Mouse (Mus musculus) olfactory bulb, adult 2 months (tissue): ENCODE measurements around the gene Tmem91. TPM values are rescaled to one million over a fixed set of nuclear protein-coding genes. Genes with fewer than 3 reads are reported as not detected.
A peak's percentile ranks its signal among the peaks of the same experiment; 100 is the strongest.

Experiments used
- H3K27ac ChIP-seq: fragments of 200-500 bp; 2 replicates; pipeline ENCODE4 v1.5.1; 2012; ENCODE audit warnings: low read depth, low read length; ENCODE audit not compliant: insufficient read depth
- H3K4me1 ChIP-seq: fragments of 200-500 bp; 2 replicates; pipeline ENCODE4 v1.6.1; 2012; ENCODE audit warnings: low read length; ENCODE audit not compliant: control insufficient read depth, insufficient read depth
- H3K4me3 ChIP-seq: fragments of 200-500 bp; 2 replicates; pipeline ENCODE4 v1.5.1; 2012; ENCODE audit warnings: mild to moderate bottlenecking, low read depth, low read length, moderate library complexity; ENCODE audit not compliant: insufficient read depth
- CTCF ChIP-seq: fragments of 200-500 bp; IDR thresholded peaks from 2 replicates; pipeline ENCODE4 v1.5.1; 2012; ENCODE audit warnings: low read depth, mild to moderate bottlenecking, low read length, moderate library complexity; ENCODE audit not compliant: insufficient read depth
- POLR2A ChIP-seq: fragments of 200-500 bp; IDR thresholded peaks from 2 replicates; pipeline ENCODE4 v1.6.1; 2012; ENCODE audit warnings: mild to moderate bottlenecking, low read depth, low read length, moderate library complexity; ENCODE audit not compliant: insufficient read depth
- WGBS: fragments of 180-500 bp; shearing (Covaris S2); methylation state at CpG from one replicate; pipeline ENCODE4 v1.1.7; 2018; 5-methylcytosine and 5-hydroxymethylcytosine counted together
- polyA plus RNA-seq: library from polyadenylated mRNA; stranded (reverse); fragments of >200 nt; gene quantifications from 2 replicates; pipeline ENCODE4 v1.2.4, GENCODE M21; 2012; ENCODE audit warnings: low replicate concordance; ENCODE audit not compliant: missing spikeins, insufficient read depth, insufficient read length

Tmem91 gene
- polyA plus RNA-seq, 1 experiment = not detected

DNA sequence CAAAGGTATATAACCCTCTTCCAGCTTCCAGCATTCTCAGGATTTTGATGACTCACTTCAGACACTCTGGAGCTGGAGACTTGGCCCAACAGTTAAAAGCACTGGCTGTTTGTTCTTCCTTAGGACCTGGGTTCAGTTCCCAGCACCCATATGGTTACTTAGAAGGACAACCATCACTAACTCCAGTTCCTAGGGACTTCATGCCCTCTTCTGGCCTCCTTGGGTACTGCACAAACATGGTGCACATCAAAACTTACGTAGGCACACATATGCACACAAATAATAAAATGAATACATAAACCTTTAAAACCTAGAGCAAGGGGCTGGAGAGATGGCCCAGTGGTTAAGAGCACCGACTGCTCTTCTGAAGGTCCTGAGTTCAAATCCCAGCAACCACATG is 27.4 kb upstream of the Tmem91 start:
- TF ChIP-seq POLR2A = no peak
- TF ChIP-seq CTCF = no peak
- WGBS = 91% methylated on average over 2 of the region's 2 CpGs
- Histone ChIP-seq H3K27ac (no peak overlapping the region), H3K4me1 (peaks cover 5% of the 10 kb centered on the region; the same call in 1 of the 2 replicates), H3K4me3 (no peak overlapping the region)

DNA sequence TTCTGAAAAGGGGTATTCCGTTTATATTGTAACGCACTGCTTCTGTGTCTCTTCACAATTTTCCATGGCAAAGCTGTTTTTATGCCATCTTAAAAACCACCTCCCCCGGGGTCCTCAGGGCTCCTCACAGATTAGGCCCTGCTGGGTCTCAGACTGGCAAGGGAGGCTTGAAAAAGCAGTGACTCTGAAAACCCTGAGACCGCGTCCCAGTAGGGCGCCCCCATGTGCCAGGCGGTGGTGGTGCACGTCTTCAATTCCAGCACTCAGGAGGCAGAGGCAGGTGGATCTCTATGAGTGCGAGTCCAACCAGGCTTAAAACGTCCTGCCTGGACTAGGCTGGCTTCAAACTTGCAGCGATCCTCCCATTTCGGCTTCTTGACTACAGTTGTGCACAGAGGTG is 25.8 kb upstream of the Tmem91 start:
- Histone ChIP-seq H3K4me3 (no peak overlapping the region), H3K27ac (no peak overlapping the region), H3K4me1 (peaks cover 3% of the 10 kb centered on the region; the same call in 1 of the 2 replicates)
- 76% methylated on average over 12 of the region's 12 CpGs for whole genome bisulfite sequencing
- TF ChIP-seq CTCF = no peak
- TF ChIP-seq POLR2A = no peak

DNA sequence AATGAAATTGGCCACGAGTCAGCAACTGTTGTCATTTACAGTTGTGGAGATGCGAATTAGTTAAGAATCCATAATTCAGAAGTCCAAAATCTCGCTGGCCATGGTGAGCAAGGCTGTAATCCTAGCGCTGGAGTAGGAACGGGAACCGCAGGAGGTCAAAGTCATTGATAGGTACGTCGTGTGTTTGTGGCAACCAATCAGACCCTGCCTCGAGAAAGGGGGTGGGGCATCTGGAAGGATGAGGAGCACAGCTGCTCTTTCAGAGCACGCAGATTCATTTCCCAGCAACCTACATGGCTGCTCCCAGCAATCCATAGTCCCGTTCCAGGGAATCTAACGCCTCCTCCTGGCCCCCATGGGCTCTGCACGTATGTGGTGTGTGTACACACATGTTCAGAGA is 24.9 kb upstream of the Tmem91 start:
- WGBS = 51% methylated on average over 13 of the region's 13 CpGs
- no peak for TF ChIP-seq POLR2A
- TF ChIP-seq CTCF = no peak
- no peak overlapping the region for H3K27ac ChIP-seq
- H3K4me1 ChIP-seq = peaks cover under 1% of the 10 kb centered on the region; the same call in 1 of the 2 replicates
- H3K4me3 ChIP-seq = no peak overlapping the region

DNA sequence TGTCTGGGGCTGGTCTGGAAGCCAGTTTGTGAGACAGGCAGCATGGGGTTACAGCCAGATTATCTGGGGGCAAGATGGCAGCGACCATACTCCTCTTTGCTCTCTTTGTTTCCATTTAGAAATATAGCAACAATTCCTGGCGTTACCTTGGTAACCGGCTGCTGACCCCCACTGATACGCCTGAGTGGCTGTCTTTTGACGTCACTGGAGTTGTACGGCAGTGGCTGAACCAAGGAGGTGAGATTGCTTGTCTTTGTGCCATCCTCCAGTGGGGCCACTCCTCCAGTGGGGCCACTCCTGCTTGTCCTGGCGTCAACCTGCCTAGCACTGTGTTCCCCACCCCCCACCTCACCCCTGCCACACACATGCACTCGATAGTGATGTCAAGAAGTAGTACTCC is 19.1 kb upstream of the Tmem91 start:
- 42% methylated on average over 8 of the region's 8 CpGs for WGBS
- Histone ChIP-seq H3K4me3 (no peak overlapping the region), H3K27ac (no peak overlapping the region), H3K4me1 (peaks cover 10% of the 10 kb centered on the region)
- no peak for TF ChIP-seq CTCF
- TF ChIP-seq POLR2A = no peak

DNA sequence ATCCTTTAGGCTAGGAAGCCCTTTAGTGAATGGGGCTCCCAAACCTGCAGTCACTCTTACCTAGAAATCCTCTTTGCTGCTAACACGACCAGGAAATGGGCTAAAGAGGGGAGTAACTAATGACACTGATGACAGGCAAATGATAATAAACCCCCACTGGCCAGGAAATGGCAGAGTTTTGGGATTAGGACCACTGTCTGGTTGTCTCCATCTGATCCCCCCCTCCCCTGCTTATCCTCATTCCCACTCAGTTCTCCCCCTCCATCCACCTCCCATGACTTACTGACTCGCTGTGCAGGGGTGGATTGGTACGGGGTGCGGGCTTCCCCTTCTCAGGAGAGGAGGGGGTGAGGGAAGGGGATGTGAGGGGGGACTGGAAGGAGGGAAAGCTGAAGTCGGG is 15.1 kb upstream of the Tmem91 start:
- 59% methylated on average over 5 of the region's 5 CpGs for WGBS

DNA sequence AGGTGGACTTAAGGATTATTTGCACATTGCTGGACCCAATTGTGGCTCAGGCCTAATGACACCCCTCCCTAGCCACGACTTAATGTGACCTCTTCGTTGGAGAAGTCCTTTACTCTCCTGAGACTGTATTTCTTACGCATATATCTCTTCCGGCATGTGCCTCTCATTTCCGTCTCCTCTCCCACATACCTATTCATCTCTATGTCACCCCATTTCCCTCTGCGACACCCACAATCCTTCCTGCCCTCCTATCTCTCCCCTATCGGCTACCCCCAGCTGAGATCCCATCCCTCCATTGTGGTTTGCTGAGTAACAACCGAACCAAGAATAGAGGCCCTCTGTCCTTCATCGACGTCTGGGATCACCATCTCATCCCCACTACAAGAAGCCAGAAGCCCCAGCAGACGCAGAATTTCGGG is 14.6 kb upstream of the Tmem91 start:
- WGBS = 19% methylated on average over 12 of the region's 12 CpGs
- Histone ChIP-seq H3K4me3 (peak overlapping the region; percentile 44), H3K27ac (no peak overlapping the region), H3K4me1 (peaks cover 48% of the 10 kb centered on the region)
- TF ChIP-seq POLR2A (no peak), CTCF (no peak)

More for the DNA sequence above, 15.1 kb upstream of the Tmem91 start:
- Histone ChIP-seq H3K4me1 (peaks cover 47% of the 10 kb centered on the region), H3K27ac (no peak overlapping the region), H3K4me3 (no peak overlapping the region)
- TF ChIP-seq POLR2A (no peak), CTCF (no peak)

DNA sequence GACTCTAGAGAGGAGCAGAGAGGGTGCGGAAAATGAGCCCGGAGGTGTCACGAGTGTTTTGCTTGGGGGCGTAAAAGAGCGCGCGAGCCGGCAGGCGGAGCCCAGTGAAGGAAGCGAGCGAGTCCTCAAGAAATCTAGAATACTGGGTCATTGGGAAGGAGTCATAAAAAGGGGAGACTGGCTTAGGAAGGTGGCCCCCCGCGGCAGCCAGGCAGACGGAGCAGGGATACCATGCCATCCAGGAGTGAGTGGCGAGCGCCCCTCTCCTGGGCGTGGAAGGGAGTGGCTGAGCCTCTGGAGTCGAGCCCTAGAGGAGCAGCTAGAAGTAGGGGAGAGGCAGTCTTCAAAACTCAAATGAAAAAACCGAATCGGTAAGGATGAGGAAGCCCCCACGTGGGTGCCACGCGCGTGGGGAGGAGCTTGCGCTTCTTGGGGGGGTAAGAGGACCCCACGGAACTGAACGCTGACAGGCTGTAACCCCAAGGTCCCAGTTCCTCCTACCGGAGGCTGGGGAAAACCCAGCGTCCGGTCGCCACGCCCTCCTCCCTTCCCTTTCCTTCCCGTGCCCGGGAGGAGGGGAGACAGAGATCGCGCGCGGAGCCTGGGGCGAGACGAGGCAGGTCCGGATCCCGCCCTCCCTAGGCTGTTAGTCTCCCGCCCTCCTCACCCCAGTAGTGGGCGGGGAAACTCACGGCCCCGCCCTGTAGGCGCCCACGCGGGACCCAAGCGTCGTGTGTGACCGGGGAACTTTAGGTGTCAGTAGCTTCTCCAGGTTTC is 14.0 kb upstream of the Tmem91 start:
- Histone ChIP-seq H3K4me3 (peak overlapping the region; percentile 44), H3K4me1 (peaks cover 47% of the 10 kb centered on the region), H3K27ac (no peak overlapping the region)
- TF ChIP-seq POLR2A = no peak
- TF ChIP-seq CTCF = no peak; the same call in 1 of the 2 replicates
- under 1% methylated on average over 52 of the region's 52 CpGs for WGBS

DNA sequence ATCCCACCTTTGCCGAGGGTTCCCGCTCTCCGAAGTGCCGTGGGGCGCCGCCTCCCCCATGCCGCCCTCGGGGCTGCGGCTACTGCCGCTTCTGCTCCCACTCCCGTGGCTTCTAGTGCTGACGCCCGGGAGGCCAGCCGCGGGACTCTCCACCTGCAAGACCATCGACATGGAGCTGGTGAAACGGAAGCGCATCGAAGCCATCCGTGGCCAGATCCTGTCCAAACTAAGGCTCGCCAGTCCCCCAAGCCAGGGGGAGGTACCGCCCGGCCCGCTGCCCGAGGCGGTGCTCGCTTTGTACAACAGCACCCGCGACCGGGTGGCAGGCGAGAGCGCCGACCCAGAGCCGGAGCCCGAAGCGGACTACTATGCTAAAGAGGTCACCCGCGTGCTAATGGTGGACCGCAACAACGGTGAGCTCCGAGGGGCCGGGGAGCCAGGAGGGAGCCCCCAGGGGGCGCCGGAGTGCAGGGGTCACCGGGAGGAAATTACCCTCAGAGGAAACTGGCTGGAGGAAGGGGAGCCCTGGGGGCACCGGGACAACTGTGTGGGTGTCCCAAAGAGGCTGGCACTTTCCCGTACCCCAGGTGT is 12.9 kb upstream of the Tmem91 start:
- Histone ChIP-seq H3K4me3 (peak overlapping the region; percentile 44), H3K27ac (no peak overlapping the region), H3K4me1 (peaks cover 49% of the 10 kb centered on the region)
- WGBS = under 1% methylated on average over 47 of the region's 47 CpGs
- no peak for TF ChIP-seq POLR2A

DNA sequence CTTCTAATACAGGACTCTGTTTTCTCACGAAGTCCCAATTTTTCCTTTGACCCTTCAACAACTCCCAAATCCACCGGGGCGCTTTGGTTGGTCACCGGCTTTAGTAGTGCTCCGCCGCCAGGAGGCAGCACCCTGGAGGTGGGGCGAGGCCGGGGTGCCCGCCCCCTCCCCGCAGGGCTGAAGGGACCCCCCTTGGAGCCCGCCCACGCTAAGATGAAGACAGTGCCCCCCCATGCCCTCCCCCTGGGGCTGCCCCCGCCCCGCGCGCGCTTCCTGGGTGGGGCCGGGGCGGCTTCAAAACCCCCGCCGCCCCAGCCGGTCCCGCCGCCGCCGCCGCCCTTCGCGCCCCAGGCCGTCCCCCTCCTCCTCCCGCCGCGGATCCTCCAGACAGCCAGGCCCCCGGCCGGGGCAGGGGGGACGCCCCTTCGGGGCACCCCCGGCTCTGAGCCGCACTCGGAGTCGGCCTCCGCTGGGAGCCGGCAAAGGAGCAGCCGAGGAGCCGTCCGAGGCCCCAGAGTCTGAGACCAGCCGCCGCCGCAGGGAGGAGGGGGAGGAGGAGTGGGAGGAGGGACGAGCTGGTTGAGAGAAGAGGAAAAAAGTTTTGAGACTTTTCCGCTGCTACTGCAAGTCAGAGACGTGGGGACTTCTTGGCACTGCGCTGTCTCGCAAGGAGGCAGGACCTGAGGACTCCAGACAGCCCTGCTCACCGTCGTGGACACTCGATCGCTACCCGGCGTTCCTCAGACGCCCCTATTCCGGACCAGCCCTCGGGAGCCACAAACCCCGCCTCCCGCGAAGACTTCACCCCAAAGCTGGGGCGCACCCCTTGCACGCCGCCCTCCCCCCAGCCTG is 11.9 kb upstream of the Tmem91 start, which contains the start of gene Tgfb1:
Gene Tgfb1 (plus strand): TSS at position 323 of the 852 bp plus-strand sequence.
- Histone ChIP-seq H3K4me1 (peaks cover 54% of the 10 kb centered on the region), H3K27ac (no peak within 1 kb of the TSS), H3K4me3 (peak within 1 kb of the TSS; percentile 44)
- 2% methylated on average over 63 of the region's 69 CpGs for WGBS
- TF ChIP-seq POLR2A (no peak), CTCF (peak; percentile 49; the same call in 1 of the 2 replicates)
